Mouse (Mus musculus) lung, adult 2 months (tissue): ENCODE data around the gene Prrt4. TPM values are rescaled to one million over a fixed set of nuclear protein-coding genes. Genes with fewer than 3 reads are reported as not detected.
A peak's percentile ranks its signal among the peaks of the same experiment; 100 is the strongest.
"Not testable (repeated sequence)": the region's sequence is repeated elsewhere in the genome, so short reads cannot be mapped to it uniquely, and the experiment has no call there.

Source experiments
- DNase-seq: peaks from one replicate; pipeline ENCODE4 v3.0.0; 2022
- H3K4me1 ChIP-seq: fragments of 200-500 bp; 2 replicates; pipeline ENCODE4 v1.6.1; 2011; ENCODE audit warnings: low read length; ENCODE audit not compliant: control insufficient read depth, insufficient read depth
- H3K4me3 ChIP-seq: fragments of 200-500 bp; replicated peaks from 2 replicates; pipeline ENCODE3; 2011; ENCODE audit warnings: low read depth, mild to moderate bottlenecking, control low read depth, low read length; ENCODE audit errors: extremely low read depth
- CTCF ChIP-seq: fragments of 200-500 bp; IDR thresholded peaks from 2 replicates; pipeline ENCODE4 v1.5.1; 2011; ENCODE audit warnings: mild to moderate bottlenecking, low read length, control low read depth; ENCODE audit not compliant: insufficient read depth
- POLR2A ChIP-seq: fragments of 200-500 bp; IDR thresholded peaks from 2 replicates; pipeline ENCODE4 v1.6.1; 2011; ENCODE audit warnings: low read depth, mild to moderate bottlenecking, control low read depth, low read length, borderline replicate concordance; ENCODE audit errors: extremely low read depth
- WGBS: fragments of 180-500 bp; shearing (Covaris S2); methylation state at CpG from one replicate; pipeline ENCODE4 v1.1.7; 2018; 5-methylcytosine and 5-hydroxymethylcytosine counted together
- polyA plus RNA-seq: library from polyadenylated mRNA; depleted of rRNA; stranded (reverse); fragments of >200 nt; gene quantifications from 2 replicates; pipeline ENCODE4 v1.2.3, GENCODE M21; 2012; rRNA removed

Prrt4 gene
- polyA plus RNA-seq = 10.8 and 12.2 TPM in 2 replicates

DNA sequence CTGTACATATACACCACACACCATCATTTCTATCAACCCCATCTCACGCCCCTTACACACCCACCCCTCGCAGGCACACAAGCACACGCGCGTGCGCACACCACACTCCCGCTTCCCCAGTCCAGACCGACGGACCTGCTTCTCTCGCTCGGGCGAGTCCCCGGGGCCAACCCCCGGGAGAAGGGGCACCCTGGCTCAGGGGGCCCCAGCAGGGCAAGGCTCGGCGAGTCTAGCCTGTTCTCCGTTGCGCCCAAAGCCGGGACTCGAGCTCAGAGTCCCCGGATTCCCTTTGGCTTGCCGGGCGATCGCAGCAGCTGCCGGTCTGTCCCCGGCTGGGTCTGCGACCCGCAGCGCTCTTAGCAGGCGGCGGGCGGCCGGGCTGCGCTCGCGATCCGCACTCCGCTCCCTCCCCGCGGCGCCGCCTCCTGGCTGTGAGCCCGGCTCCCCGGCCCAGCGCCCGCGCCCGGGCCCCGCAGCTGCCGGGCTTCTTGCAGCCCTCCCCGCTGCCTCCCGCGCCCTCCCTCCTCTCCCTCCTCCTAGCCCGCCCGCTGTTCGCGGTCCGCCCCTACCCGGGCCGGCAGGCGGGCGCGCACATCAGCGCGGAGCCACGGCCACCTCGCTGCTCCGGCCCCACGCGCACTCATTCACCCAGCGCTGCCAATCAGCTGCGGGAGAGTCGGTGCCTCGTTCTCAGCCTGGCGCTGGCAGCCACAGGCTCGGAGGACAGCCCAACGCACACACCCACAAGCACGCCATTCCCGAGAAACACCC lies at the start of gene Prrt4:
Gene Prrt4, minus strand, starts transcription at position 697 of the 771 bp plus-strand sequence.
- TF ChIP-seq CTCF = no peak
- no peak for TF ChIP-seq POLR2A
- Histone ChIP-seq H3K4me3 (peak within 1 kb of the TSS; percentile 45), H3K4me1 (no peaks in the 10 kb centered on the region)
- peak; percentile 48 for DNase-seq
- WGBS = 2% methylated on average over 79 of the region's 79 CpGs

DNA sequence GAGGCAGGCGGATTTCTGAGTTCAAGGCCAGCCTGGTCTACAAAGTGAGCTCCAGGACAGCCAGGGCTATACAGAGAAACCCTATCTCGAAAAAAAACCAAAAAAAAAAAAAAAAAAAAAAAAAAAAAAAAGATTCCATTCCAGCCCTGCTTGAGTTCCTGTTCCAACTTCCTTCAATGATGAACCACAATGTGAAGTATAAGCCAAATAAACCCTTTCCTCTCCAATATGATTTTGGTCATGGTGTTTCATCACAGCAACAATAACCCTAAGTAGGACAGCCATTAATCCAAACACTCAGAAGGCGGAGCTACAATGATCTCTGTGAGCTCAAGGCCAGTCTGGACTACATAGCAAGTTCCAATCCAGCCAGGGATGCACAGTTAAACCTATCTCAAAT lies 38.3 kb upstream of the Prrt4 start:
- not testable (repeated sequence) for H3K4me1 ChIP-seq, H3K4me3 ChIP-seq, DNase-seq
- WGBS = 75% methylated on average over 3 of the region's 3 CpGs

GRCm38 (mm10) chr6:29215881-29216501 lies 36.6 kb upstream of the Prrt4 start, which contains the start of gene Impdh1:
Gene Impdh1, minus strand, starts transcription at chr6:29216364.
- whole genome bisulfite sequencing = under 1% methylated on average over 56 of the region's 56 CpGs
- peak; percentile 74; the same call in 1 of the 2 replicates for TF ChIP-seq POLR2A
- TF ChIP-seq CTCF = no peak
- Histone ChIP-seq H3K4me3 (peak within 1 kb of the TSS; percentile 77), H3K4me1 (peaks cover 11% of the 10 kb centered on the region)
- DNase-seq = peak; percentile 79

GRCm38 (mm10) chr6:29215181-29215580 lies 35.8 kb upstream of the Prrt4 start:
- peak overlapping the region; percentile 77 for H3K4me3 ChIP-seq
- TF ChIP-seq POLR2A (no peak), CTCF (no peak)
- DNase-seq = no peak
- 17% methylated on average over 9 of the region's 9 CpGs for WGBS
- H3K4me1 ChIP-seq = peaks cover 14% of the 10 kb centered on the region

GRCm38 (mm10) chr6:29214776-29215175 lies 35.4 kb upstream of the Prrt4 start:
- WGBS = 27% methylated on average over 5 of the region's 5 CpGs
- TF ChIP-seq CTCF = no peak
- no peak for TF ChIP-seq POLR2A
- no peak for DNase-seq
- H3K4me3 ChIP-seq = peak overlapping the region; percentile 77
- H3K4me1 ChIP-seq = peaks cover 15% of the 10 kb centered on the region

GRCm38 (mm10) chr6:29214245-29214644 lies 34.9 kb upstream of the Prrt4 start:
- Histone ChIP-seq H3K4me3 (no peak overlapping the region), H3K4me1 (peaks cover 15% of the 10 kb centered on the region)
- no peak for DNase-seq
- 41% methylated on average over 1 of the region's 1 CpGs for WGBS
- TF ChIP-seq POLR2A = 0 out of 2 replicates have a peak, but pooled peaks have one; percentile 54
- no peak for TF ChIP-seq CTCF

DNA sequence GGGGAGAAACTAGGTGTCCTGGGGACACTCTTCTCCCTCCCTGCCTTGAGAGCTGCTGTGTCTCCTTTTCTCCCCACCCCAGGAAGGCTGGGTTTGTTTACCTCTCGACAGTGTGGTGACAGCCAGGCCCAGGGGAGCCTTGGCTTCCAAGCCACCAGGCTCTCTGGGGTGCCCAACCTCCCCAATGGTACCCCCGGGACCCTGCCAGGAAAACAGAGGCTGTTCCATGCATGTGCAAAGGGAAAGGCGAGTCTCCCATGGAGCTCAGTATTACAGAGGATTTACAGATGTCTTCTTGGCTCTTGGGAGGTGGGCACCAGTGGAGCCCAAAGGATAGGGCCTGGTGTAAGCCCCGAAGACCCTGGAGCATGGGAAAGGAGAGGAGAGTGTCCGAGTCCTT lies 34.1 kb upstream of the Prrt4 start:
- no peak for DNase-seq
- TF ChIP-seq POLR2A = no peak
- TF ChIP-seq CTCF = no peak
- Histone ChIP-seq H3K4me1 (peaks cover 15% of the 10 kb centered on the region), H3K4me3 (no peak overlapping the region)
- WGBS = 59% methylated on average over 5 of the region's 5 CpGs

- no peak for TF ChIP-seq CTCF
- TF ChIP-seq POLR2A = peak; percentile 72; the same call in 1 of the 2 replicates
- H3K4me1 ChIP-seq = peaks cover 15% of the 10 kb centered on the region
- under 1% methylated on average over 66 of the region's 66 CpGs for WGBS
- H3K4me3 ChIP-seq = peak overlapping the region; percentile 82
- DNase-seq = peak; percentile 80
Observed at GRCm38 (mm10) chr6:29211806-29212492, 32.6 kb upstream of the Prrt4 start.

GRCm38 (mm10) chr6:29211146-29211545 lies 31.8 kb upstream of the Prrt4 start:
- WGBS = 20% methylated on average over 7 of the region's 7 CpGs
- TF ChIP-seq POLR2A = no peak
- TF ChIP-seq CTCF = no peak
- DNase-seq = no peak
- Histone ChIP-seq H3K4me3 (peak overlapping the region; percentile 82), H3K4me1 (peaks cover 17% of the 10 kb centered on the region)
